Mouse (Mus musculus): ENCODE data around the gene Olfr38. TPM values are rescaled to one million over a fixed set of nuclear protein-coding genes. Genes with fewer than 3 reads are reported as not detected.

Gene Olfr38
- polyA plus RNA-seq, 1 experiment from 2014 or later: not detected

DNA sequence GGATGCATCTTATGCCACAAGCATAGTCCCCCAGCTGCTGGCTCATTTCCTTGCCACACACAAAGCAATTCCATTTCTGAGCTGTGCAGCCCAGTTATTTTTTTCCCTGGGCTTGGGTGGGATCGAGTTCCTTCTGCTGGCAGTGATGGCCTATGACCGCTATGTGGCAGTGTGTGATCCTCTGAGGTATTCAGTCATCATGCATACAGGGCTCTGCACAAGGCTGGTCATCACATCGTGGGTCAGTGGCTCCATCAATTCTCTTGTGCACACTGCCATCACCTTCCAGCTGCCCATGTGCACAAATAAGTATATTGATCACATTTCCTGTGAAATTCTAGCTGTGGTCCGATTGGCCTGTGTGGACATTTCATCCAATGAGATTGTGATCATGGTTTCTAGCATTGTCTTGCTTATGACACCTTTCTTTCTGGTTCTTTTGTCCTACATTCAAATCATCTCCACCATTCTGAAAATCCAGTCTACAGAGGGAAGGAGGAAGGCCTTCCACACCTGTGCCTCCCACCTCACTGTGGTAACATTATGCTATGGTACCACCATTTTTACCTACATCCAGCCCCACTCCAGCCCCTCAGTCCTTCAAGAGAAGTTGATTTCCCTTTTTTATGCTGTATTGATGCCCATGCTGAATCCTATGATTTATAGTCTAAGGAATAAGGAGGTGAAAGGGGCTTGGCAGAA is 34.2 kb downstream of the Olfr38 start:
- no peak overlapping the region for H3K4me2 ChIP-seq (ENCODE audit: low read depth, low read length)
- no peak overlapping the region for H3K9ac ChIP-seq (replicated peaks; ENCODE audit: low read depth, low read length)
- no peaks in the 10 kb centered on the region for H3K4me1 ChIP-seq (ENCODE audit: control insufficient read depth, insufficient read depth, low read length)
- H3K27me3 ChIP-seq (ENCODE audit: control insufficient read depth, insufficient read depth, low read length): no peaks in the 10 kb centered on the region
- 39% methylated on average over 4 of the region's 4 CpGs for WGBS
- H3K27ac ChIP-seq (ENCODE audit: low read depth, low read length): no peak overlapping the region
- H3K4me3 ChIP-seq (ENCODE audit: low read depth, low read length): no peak overlapping the region
- ATAC-seq (ENCODE audit: low read depth): peak; percentile 69
- H3K9me3 ChIP-seq (ENCODE audit: control insufficient read depth, low read length): no peaks in the 10 kb centered on the region
- H3K36me3 ChIP-seq (ENCODE audit: control insufficient read depth, insufficient read depth, low read length): no peaks in the 10 kb centered on the region

DNA sequence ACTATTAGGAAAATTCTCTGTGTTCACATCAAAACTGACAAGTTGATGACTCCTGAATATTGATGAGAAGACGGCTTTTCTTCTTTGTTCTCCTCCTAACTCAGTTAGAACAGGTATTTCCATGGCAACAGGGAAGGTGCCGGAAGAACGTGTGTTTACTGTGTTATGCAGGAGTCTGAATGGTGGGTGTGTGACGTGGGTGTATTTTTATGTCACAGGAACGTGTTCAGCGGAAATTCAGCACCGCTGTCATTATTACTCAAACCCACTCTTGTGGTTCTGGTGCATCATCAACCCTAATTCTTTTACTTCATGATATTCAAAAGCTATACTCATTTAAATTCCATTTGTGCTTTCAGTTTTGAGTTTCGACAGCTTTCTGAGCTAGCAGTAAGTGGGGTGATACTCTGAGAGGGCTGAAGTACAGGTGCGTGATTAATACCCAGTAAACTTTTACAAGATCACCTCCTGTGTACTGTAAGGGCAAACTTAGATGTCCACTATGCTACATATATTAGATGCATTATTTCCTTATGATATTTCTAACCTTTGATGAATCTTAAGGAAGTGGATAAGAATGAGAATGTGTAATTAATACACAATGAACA is 34.8 kb downstream of the Olfr38 start:
- H3K36me3 ChIP-seq (ENCODE audit: control insufficient read depth, insufficient read depth, low read length): no peaks in the 10 kb centered on the region
- no peaks in the 10 kb centered on the region for H3K9me3 ChIP-seq (ENCODE audit: control insufficient read depth, low read length)
- no peaks in the 10 kb centered on the region for H3K27me3 ChIP-seq (ENCODE audit: control insufficient read depth, insufficient read depth, low read length)
- WGBS: 73% methylated on average over 9 of the region's 9 CpGs
- no peak overlapping the region for H3K27ac ChIP-seq (ENCODE audit: low read depth, low read length)
- no peak overlapping the region for H3K4me3 ChIP-seq (ENCODE audit: low read depth, low read length)
- ATAC-seq (ENCODE audit: low read depth): peak; percentile 66
- H3K4me1 ChIP-seq (ENCODE audit: control insufficient read depth, insufficient read depth, low read length): no peaks in the 10 kb centered on the region
- no peak overlapping the region for H3K4me2 ChIP-seq (ENCODE audit: low read depth, low read length)
- H3K9ac ChIP-seq (replicated peaks; ENCODE audit: low read depth, low read length): no peak overlapping the region

DNA sequence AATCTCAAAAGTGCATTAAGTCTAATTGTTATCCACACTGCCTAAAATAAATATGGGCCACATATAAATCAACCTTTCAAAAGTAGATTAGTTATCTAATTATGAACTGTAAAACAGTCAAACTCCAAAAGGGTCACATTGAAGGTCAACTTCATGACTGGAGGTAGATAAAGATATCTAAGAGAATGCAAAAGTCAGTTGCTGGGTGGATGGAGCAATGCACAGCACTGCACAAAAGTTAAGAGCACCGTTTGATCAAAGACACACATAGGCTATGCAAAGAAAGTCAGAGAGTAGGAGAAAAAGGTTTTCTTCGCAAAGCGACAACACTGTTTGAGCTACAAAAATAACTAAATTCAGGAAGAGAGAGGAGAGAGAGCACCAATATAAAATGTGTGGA is 38.8 kb downstream of the Olfr38 start:
- no peaks in the 10 kb centered on the region for H3K9me3 ChIP-seq (ENCODE audit: control insufficient read depth, low read length)
- no peak overlapping the region for H3K4me2 ChIP-seq (ENCODE audit: low read depth, low read length)
- ATAC-seq (ENCODE audit: low read depth): no peak
- no peaks in the 10 kb centered on the region for H3K36me3 ChIP-seq (ENCODE audit: control insufficient read depth, insufficient read depth, low read length)
- H3K4me3 ChIP-seq (ENCODE audit: low read depth, low read length): no peak overlapping the region
- no peaks in the 10 kb centered on the region for H3K4me1 ChIP-seq (ENCODE audit: control insufficient read depth, insufficient read depth, low read length)
- H3K27me3 ChIP-seq (ENCODE audit: control insufficient read depth, insufficient read depth, low read length): no peaks in the 10 kb centered on the region
- H3K9ac ChIP-seq (replicated peaks; ENCODE audit: low read depth, low read length): no peak overlapping the region
- H3K27ac ChIP-seq (ENCODE audit: low read depth, low read length): no peak overlapping the region
- WGBS: 91% methylated on average over 3 of the region's 3 CpGs

DNA sequence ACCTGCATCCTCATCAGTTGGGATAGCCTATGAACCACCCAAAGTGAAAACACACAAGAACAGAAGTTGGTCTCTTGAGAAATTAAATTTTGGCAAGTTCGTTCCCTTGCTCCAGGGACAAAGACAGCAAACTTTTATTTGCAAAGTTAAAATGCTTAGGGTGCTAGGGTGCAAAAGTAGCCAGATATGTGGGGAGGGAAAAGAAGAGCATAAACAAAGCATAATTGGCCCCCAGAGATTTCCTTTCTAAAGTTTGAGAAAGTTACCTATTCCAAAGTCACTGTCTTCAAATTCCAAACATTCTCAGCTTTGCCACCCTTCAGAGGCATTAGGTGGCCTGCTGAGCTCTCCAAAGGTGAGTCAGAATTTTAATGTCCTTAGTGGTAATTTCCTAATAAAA is 55.4 kb downstream of the Olfr38 start, which contains the start of gene Olfr450:
Gene Olfr450, plus strand, starts transcription at position 301 of the 400 bp plus-strand sequence.
- no peak within 1 kb of the TSS for H3K4me2 ChIP-seq (ENCODE audit: low read depth, low read length)
- no peak within 1 kb of the TSS for H3K27ac ChIP-seq (ENCODE audit: low read depth, low read length)
- no peaks in the 10 kb centered on the region for H3K4me1 ChIP-seq (ENCODE audit: control insufficient read depth, insufficient read depth, low read length)
- H3K27me3 ChIP-seq (ENCODE audit: control insufficient read depth, insufficient read depth, low read length): no peaks in the 10 kb centered on the region
- H3K36me3 ChIP-seq (ENCODE audit: control insufficient read depth, insufficient read depth, low read length): no peaks in the 10 kb centered on the region
- no peak within 1 kb of the TSS for H3K4me3 ChIP-seq (ENCODE audit: low read depth, low read length)
- WGBS: 88% methylated on average over 1 of the region's 1 CpGs
- ATAC-seq (ENCODE audit: low read depth): no peak
- no peak within 1 kb of the TSS for H3K9ac ChIP-seq (replicated peaks; ENCODE audit: low read depth, low read length)
- H3K9me3 ChIP-seq (ENCODE audit: control insufficient read depth, low read length): no peaks in the 10 kb centered on the region

Other genes with a start within 250 kb of the Olfr38 start
- not detected in 2 replicates for gene Olfr455, start 208.8 kb upstream of the Olfr38 start, polyA plus RNA-seq (2014; fragmentation: Nextera tagmentation; extraction: Ambion mirVana)
- not detected in 2 replicates for gene Tcaf3, start 158.7 kb upstream of the Olfr38 start, polyA plus RNA-seq (2014; fragmentation: Nextera tagmentation; extraction: Ambion mirVana)
- 0.78 and 0.91 TPM in 2 replicates for gene Tcaf2, start 111.2 kb upstream of the Olfr38 start, polyA plus RNA-seq (2014; fragmentation: Nextera tagmentation; extraction: Ambion mirVana)
- gene Tcaf1, start 46.3 kb upstream of the Olfr38 start, polyA plus RNA-seq (2014; fragmentation: Nextera tagmentation; extraction: Ambion mirVana): 224 and 238 TPM in 2 replicates
- gene Olfr453, start 17.0 kb upstream of the Olfr38 start, polyA plus RNA-seq (2014; fragmentation: Nextera tagmentation; extraction: Ambion mirVana): not detected in 2 replicates
- gene Olfr452, start 28.7 kb downstream of the Olfr38 start, polyA plus RNA-seq (2014; fragmentation: Nextera tagmentation; extraction: Ambion mirVana): not detected in 2 replicates
- gene Olfr450, start 55.5 kb downstream of the Olfr38 start, polyA plus RNA-seq (2014; fragmentation: Nextera tagmentation; extraction: Ambion mirVana): not detected in 2 replicates
- gene Olfr449, start 78.0 kb downstream of the Olfr38 start, polyA plus RNA-seq (2014; fragmentation: Nextera tagmentation; extraction: Ambion mirVana): not detected in 2 replicates
- gene Olfr448, start 134.0 kb downstream of the Olfr38 start, polyA plus RNA-seq (2014; fragmentation: Nextera tagmentation; extraction: Ambion mirVana): not detected in 2 replicates
- gene Olfr447, start 152.5 kb downstream of the Olfr38 start, polyA plus RNA-seq (2014; fragmentation: Nextera tagmentation; extraction: Ambion mirVana): not detected in 2 replicates
- not detected in 2 replicates for gene Olfr446, start 165.0 kb downstream of the Olfr38 start, polyA plus RNA-seq (2014; fragmentation: Nextera tagmentation; extraction: Ambion mirVana)
- gene Olfr444, start 192.7 kb downstream of the Olfr38 start, polyA plus RNA-seq (2014; fragmentation: Nextera tagmentation; extraction: Ambion mirVana): not detected in 2 replicates

Data from neural tube, embryonic 14.5 days (tissue).